Mouse (Mus musculus): ENCODE measurements around the gene Mical3. TPM values are rescaled to one million over a fixed set of nuclear protein-coding genes. Genes with fewer than 3 reads are reported as not detected.

The Mical3 gene
- polyA plus RNA-seq, 1 experiment from 2014 or later: 25.0 TPM

DNA sequence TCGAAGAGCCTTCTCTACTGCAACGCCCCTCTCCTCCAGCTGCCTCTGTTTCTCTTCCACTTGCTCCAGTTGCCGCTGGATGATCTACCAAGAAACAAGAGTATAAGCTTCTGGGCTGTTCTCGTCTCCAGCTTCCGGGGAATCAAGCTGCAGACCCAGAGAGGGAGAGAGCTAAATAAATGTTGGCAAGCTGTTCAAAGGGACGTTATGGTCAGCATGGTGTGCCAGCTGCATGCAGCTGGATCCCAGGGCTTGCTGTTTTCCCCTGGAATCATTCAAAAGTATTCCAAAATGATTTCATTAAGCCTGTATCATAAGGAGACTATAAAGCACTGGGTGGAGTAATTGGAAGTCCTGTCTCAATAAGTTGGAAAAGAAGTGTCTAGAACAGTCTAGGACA, 179.5 kb downstream of the Mical3 start:
- Histone ChIP-seq H3K4me3 (no peak overlapping the region), H3K36me3 (peaks cover 60% of the 10 kb centered on the region), H3K27ac (no peak overlapping the region), H3K9me3 (replicated peaks) (no peaks in the 10 kb centered on the region), H3K4me1 (replicated peaks) (peaks cover 8% of the 10 kb centered on the region; the same call in 1 of the 2 replicates), H3K27me3 (no peaks in the 10 kb centered on the region), H3K4me2 (no peak overlapping the region), H3K9ac (no peak overlapping the region)
- 91% methylated on average over 6 of the region's 6 CpGs for WGBS
- ATAC-seq (replicated peaks; ENCODE audit: insufficient number of reproducible peaks, insufficient read depth, low FRiP score, low read depth): no peak

DNA sequence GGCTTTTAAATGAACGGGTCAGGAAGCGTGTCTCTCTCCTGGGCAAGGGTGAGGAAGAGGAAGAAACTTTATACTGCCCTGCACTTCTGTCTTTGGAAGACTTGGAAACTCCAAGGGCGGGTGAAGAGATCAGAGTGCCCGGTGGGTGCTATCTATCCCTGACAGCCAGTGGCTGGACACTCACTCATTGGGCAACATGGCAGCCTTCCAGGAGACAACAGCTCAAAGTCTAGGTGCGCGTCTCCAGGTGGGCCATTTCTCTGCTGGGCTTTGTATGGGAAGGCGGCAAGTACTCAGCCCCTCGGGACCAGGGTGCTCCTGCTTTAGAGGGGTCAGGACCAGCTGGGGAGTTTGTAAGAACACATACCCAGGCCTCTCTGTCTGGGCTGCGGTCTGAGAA, 185.3 kb downstream of the Mical3 start:
- WGBS: 92% methylated on average over 9 of the region's 9 CpGs
- no peak overlapping the region for H3K27ac ChIP-seq
- ATAC-seq (replicated peaks; ENCODE audit: insufficient number of reproducible peaks, insufficient read depth, low FRiP score, low read depth): no peak
- H3K9ac ChIP-seq: no peak overlapping the region
- no peaks in the 10 kb centered on the region for H3K27me3 ChIP-seq
- H3K4me2 ChIP-seq: no peak overlapping the region
- no peaks in the 10 kb centered on the region for H3K9me3 ChIP-seq (replicated peaks)
- no peak overlapping the region for H3K4me3 ChIP-seq
- H3K4me1 ChIP-seq (replicated peaks): no peaks in the 10 kb centered on the region
- H3K36me3 ChIP-seq: peaks cover 35% of the 10 kb centered on the region; the same call in 1 of the 2 replicates

DNA sequence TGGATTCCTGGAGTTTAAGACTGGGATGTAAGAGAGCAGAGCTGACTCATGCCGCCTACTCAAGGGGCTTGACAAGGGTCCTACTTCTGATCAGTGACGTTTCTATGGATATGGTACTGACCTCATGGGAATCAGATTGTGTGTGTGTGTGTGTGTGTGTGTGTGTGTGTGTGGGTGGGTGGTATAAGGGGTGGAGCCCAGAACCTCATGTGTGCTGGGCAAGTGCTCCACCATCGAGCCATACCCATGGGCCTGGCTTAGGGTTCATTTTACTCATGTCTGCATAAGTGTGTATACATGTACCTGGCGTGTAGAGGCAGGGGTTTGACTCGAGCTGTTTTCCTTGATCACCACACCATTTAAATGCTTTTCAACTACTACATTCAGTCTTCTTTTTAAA, 186.8 kb downstream of the Mical3 start:
- 81% methylated on average over 5 of the region's 5 CpGs for whole genome bisulfite sequencing
- Histone ChIP-seq H3K9me3 (replicated peaks) (no peaks in the 10 kb centered on the region), H3K27me3 (no peaks in the 10 kb centered on the region), H3K4me1 (replicated peaks) (no peaks in the 10 kb centered on the region), H3K4me2 (no peak overlapping the region), H3K4me3 (no peak overlapping the region), H3K9ac (no peak overlapping the region), H3K27ac (no peak overlapping the region), H3K36me3 (peaks cover 22% of the 10 kb centered on the region; the same call in 1 of the 2 replicates)
- no peak for ATAC-seq (replicated peaks; ENCODE audit: insufficient number of reproducible peaks, insufficient read depth, low FRiP score, low read depth)

DNA sequence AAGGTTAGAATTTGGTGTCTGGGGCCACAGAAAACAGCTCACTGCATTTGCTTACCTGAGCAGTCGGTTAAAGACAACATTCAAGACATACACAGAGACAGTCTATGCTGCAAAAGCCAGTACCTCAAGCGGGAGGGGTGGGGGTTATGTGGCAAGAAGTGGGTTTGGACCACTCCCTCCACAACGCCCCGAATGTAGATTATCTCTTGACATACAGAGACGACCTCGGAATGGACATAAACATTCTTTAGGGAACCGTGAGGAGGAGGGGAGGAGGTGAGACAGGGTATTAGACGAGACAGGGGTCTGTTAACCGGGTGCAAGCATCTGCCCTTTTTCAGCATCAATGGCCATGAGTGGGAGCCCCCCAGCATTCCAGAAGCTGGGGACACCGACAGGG, 187.2 kb downstream of the Mical3 start:
- Histone ChIP-seq H3K4me3 (no peak overlapping the region), H3K4me2 (no peak overlapping the region), H3K4me1 (replicated peaks) (no peaks in the 10 kb centered on the region), H3K27ac (no peak overlapping the region), H3K36me3 (peaks cover 19% of the 10 kb centered on the region; the same call in 1 of the 2 replicates), H3K27me3 (no peaks in the 10 kb centered on the region), H3K9ac (no peak overlapping the region), H3K9me3 (replicated peaks) (no peaks in the 10 kb centered on the region)
- ATAC-seq (replicated peaks; ENCODE audit: insufficient number of reproducible peaks, insufficient read depth, low FRiP score, low read depth): no peak
- 78% methylated on average over 10 of the region's 10 CpGs for WGBS

DNA sequence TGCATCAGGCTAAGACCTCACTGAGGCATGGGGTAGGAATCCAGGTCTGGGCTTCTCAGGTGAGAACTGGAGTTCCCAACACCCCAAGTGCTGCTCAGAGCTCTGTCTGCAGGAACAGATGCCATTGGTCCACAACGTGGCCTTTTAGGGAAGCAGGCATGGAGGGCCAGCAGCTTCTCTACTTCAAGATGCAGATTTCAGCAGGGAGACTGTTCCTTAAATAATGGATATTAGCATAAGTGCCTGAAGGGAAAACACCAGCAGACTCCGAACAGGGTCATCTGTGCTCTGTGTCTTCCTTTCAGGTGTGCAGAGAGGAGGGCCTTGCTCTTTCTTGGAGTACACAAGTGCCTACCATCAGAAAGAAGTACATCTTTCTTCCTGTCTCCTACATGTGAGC, 187.7 kb downstream of the Mical3 start:
- no peaks in the 10 kb centered on the region for H3K9me3 ChIP-seq (replicated peaks)
- H3K27ac ChIP-seq: no peak overlapping the region
- H3K9ac ChIP-seq: no peak overlapping the region
- no peaks in the 10 kb centered on the region for H3K27me3 ChIP-seq
- H3K4me1 ChIP-seq (replicated peaks): no peaks in the 10 kb centered on the region
- ATAC-seq (replicated peaks; ENCODE audit: insufficient number of reproducible peaks, insufficient read depth, low FRiP score, low read depth): no peak
- H3K36me3 ChIP-seq: peaks cover 19% of the 10 kb centered on the region; the same call in 1 of the 2 replicates
- H3K4me2 ChIP-seq: no peak overlapping the region
- H3K4me3 ChIP-seq: no peak overlapping the region
- WGBS: 64% methylated on average over 2 of the region's 2 CpGs

DNA sequence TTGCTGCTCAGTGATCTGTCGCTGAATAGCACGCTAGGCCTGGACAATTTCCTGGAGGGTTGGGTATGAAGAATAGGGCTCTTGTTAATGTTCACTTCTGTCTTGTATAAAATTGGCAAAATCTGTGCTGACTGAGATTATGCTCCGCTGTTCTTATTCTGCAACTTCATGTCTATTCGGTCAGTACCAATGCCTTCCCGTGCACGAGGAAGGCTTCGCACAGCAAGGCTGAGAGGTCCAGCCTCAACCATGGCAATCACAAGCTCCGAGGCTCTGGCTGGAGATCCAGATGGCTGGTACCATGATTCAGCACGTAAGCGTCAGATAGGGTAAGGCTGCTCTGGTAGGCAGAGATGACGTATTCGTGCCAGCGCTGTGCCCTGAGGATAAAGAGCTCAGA, 189.2 kb downstream of the Mical3 start:
- no peak overlapping the region for H3K4me2 ChIP-seq
- H3K9ac ChIP-seq: no peak overlapping the region
- no peaks in the 10 kb centered on the region for H3K9me3 ChIP-seq (replicated peaks)
- no peak for ATAC-seq (replicated peaks; ENCODE audit: insufficient number of reproducible peaks, insufficient read depth, low FRiP score, low read depth)
- no peaks in the 10 kb centered on the region for H3K27me3 ChIP-seq
- H3K4me1 ChIP-seq (replicated peaks): no peaks in the 10 kb centered on the region
- 93% methylated on average over 13 of the region's 13 CpGs for whole genome bisulfite sequencing
- peaks cover 10% of the 10 kb centered on the region; the same call in 1 of the 2 replicates for H3K36me3 ChIP-seq
- H3K4me3 ChIP-seq: no peak overlapping the region
- no peak overlapping the region for H3K27ac ChIP-seq

DNA sequence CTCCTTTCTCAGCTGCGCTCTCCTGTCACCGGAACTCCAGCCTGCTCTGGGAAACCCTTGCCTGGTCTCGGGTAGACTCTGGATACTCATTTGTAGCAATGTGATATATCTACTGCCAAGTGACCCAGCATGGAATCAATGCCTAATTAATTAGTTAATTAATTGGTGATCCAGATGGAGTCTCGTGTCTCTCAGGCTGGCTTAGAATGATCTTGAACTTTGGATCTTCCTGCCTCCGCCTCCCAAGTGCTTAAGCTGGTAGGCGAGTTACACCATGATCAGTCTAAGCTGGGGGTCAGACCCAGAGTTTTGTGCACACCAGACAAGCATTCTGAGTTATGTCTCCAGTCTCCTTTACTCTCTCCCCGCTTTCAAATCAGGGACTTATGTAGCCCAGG, 189.7 kb downstream of the Mical3 start:
- Histone ChIP-seq H3K4me2 (no peak overlapping the region), H3K9me3 (replicated peaks) (no peaks in the 10 kb centered on the region), H3K4me3 (no peak overlapping the region), H3K27me3 (no peaks in the 10 kb centered on the region), H3K36me3 (peaks cover 10% of the 10 kb centered on the region; the same call in 1 of the 2 replicates), H3K4me1 (replicated peaks) (no peaks in the 10 kb centered on the region), H3K9ac (no peak overlapping the region), H3K27ac (no peak overlapping the region)
- no peak for ATAC-seq (replicated peaks; ENCODE audit: insufficient number of reproducible peaks, insufficient read depth, low FRiP score, low read depth)
- 89% methylated on average over 7 of the region's 7 CpGs for WGBS

DNA sequence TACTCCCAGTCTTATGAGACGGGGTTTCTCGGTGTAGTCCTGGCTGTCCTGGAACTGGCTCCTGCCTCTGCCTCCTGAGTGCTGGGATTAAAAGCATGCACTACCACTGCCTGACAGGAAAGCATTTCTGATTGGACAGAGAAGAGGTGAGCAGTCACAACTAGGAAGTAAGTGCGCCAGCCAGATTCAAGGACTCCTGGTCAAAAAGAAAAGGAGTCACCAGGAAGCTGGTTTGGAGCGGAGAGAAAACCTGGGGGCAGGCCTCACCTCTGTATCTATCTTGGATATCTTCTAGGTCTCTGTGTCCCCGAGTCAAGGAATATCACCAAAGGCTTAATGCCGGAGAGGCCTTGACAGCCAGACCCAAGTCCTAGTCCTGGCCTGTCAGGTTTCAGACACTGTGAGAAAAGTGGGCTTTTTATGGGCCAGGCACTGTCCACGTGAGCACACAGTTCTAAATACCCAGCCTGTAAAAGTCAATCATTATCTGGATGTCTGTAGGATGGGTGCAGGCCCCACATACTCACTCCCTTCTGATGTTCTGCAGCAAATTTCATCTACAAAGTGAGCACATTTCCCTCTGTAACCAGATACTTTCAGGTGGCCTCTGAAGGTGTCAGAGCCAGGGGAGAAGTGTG, 190.2 kb downstream of the Mical3 start:
- no peak overlapping the region for H3K4me2 ChIP-seq
- no peaks in the 10 kb centered on the region for H3K27me3 ChIP-seq
- no peaks in the 10 kb centered on the region for H3K9me3 ChIP-seq (replicated peaks)
- no peak overlapping the region for H3K4me3 ChIP-seq
- no peak overlapping the region for H3K9ac ChIP-seq
- ATAC-seq (replicated peaks; ENCODE audit: insufficient number of reproducible peaks, insufficient read depth, low FRiP score, low read depth): no peak
- no peak overlapping the region for H3K27ac ChIP-seq
- H3K4me1 ChIP-seq (replicated peaks): no peaks in the 10 kb centered on the region
- WGBS: 88% methylated on average over 7 of the region's 7 CpGs
- H3K36me3 ChIP-seq: peaks cover 10% of the 10 kb centered on the region; the same call in 1 of the 2 replicates

DNA sequence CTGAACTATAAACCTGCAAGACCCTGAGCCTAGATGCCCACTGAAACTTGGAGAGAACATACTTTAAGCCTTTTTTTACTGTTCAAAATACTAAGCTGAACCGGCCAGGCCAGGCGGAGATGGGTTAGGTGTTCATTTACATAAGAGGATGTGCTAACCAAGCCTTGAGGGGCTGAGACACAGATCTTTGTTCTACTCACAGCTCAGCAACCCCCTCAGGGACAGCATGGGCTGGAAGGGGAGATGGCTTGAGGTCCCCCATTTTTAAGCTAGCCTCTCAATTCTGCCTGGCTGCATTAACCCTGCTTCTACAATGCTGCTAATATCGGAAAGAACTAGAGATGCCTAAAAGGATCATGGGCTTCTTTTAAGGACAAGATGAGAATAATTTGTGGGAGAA, 191.0 kb downstream of the Mical3 start:
- no peak overlapping the region for H3K4me3 ChIP-seq
- 89% methylated on average over 3 of the region's 3 CpGs for WGBS
- no peak overlapping the region for H3K9ac ChIP-seq
- no peak overlapping the region for H3K27ac ChIP-seq
- peaks cover 13% of the 10 kb centered on the region; the same call in 1 of the 2 replicates for H3K36me3 ChIP-seq
- no peaks in the 10 kb centered on the region for H3K27me3 ChIP-seq
- H3K4me2 ChIP-seq: no peak overlapping the region
- ATAC-seq (replicated peaks; ENCODE audit: insufficient number of reproducible peaks, insufficient read depth, low FRiP score, low read depth): no peak
- H3K4me1 ChIP-seq (replicated peaks): no peaks in the 10 kb centered on the region
- H3K9me3 ChIP-seq (replicated peaks): no peaks in the 10 kb centered on the region

DNA sequence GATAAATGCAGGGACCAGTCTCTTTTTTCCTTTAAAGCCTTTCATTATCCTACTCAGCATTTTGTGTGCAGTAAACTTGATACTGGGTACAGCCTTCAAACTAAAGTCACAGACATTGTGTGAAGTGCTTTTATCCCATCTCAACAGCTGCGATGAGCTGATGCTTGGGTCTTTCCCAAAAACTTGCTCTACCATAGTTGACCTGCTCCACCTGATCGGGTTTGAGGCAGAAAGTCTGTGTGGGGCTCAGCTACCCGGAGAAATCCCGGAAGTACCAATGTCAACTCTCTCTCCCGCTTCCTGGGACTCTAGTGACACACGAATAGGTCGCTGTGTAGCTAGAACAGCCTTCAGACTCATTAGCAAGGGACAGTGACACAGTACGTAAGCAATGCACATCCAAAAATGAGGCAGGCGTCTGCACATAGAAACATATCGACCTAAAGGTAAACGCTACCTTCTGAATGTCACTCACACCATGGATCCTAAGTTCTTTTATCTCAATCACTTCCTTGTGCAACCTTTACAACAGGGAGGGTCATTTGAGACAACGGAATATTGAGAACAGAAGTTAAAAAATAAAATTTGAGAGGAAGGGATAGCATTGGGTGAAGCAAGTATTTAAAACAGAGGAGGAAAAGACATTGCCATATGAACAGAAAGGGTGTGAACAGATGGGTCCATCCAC, 191.9 kb downstream of the Mical3 start:
- no peak overlapping the region for H3K9ac ChIP-seq
- WGBS: 89% methylated on average over 12 of the region's 12 CpGs
- no peaks in the 10 kb centered on the region for H3K4me1 ChIP-seq (replicated peaks)
- peaks cover 22% of the 10 kb centered on the region; the same call in 1 of the 2 replicates for H3K36me3 ChIP-seq
- H3K4me3 ChIP-seq: no peak overlapping the region
- H3K27me3 ChIP-seq: no peaks in the 10 kb centered on the region
- H3K27ac ChIP-seq: no peak overlapping the region
- ATAC-seq (replicated peaks; ENCODE audit: insufficient number of reproducible peaks, insufficient read depth, low FRiP score, low read depth): no peak
- H3K9me3 ChIP-seq (replicated peaks): no peaks in the 10 kb centered on the region
- H3K4me2 ChIP-seq: no peak overlapping the region

DNA sequence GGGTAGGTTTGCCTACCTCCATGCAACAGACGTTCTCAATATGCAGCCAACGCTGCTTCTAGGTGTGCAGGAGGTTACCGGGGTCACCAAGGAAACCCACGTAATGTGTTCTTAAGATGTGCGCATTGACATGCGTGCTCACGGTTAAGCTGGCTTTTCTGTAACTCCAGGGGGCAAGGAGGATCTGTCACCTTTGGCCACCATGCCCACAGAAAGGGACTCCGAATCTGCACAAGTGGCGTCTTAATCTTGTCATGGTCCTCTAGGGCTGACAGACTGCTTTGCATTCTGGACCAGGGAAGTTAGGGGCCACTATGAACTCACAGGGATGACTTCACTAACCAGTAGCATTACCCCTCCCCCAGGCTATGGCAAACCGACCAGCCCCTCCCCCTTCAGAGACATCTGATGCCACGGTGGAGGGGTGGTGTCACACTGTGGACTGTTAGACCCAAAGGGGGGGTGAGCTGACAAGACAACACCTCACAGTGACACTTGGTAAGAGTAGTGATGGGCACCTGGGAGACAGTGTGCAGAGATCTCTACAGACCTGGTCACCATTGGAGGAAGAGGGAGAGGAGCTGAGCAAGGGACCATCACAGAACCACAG, 192.7 kb downstream of the Mical3 start:
- no peak overlapping the region for H3K4me2 ChIP-seq
- no peaks in the 10 kb centered on the region for H3K27me3 ChIP-seq
- no peak overlapping the region for H3K4me3 ChIP-seq
- 82% methylated on average over 11 of the region's 11 CpGs for WGBS
- H3K36me3 ChIP-seq: peaks cover 20% of the 10 kb centered on the region; the same call in 1 of the 2 replicates
- H3K9ac ChIP-seq: no peak overlapping the region
- H3K4me1 ChIP-seq (replicated peaks): no peaks in the 10 kb centered on the region
- H3K27ac ChIP-seq: no peak overlapping the region
- no peak for ATAC-seq (replicated peaks; ENCODE audit: insufficient number of reproducible peaks, insufficient read depth, low FRiP score, low read depth)
- H3K9me3 ChIP-seq (replicated peaks): no peaks in the 10 kb centered on the region
